ENCODE assay signal across 11 mouse cellular contexts in the genomic region with DNA sequence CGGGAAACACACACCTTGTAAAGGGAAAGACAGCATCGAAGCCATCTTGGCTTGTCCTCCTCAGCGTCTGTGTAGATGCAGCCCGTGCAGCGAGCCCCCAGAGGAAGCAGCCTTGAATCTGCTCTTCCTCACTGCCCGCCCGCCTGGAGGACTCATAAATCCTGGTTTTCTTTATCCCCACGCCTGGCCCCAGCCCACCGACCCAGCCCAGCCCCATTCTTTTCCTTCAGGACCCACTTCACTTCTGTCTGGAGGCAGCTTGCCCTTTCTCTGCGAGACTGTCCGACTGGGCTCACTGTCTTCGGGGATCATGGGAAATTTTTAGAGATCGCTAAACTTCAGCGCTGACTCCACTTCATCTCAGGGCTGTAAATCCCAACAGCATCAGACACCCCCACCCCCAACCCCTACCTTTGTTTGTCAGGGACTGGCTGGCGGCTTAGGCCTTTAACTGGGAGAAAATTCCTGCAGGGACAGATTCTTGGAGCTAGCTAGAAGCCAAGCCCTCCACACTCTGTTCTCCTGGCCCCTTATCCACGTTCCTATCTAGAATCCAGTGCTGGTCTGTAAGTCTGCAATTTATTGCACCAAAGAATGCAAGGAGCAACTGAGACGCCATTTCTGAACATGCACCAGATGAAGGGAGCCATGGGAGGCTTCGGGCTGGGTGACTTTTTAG. TPM values are rescaled to one million over a fixed set of nuclear protein-coding genes. Genes with fewer than 3 reads are reported as not detected.
DNase-seq lines count a peak whose midpoint lies in the region; ATAC-seq and TF ChIP-seq lines count a peak whose summit lies in the region.
"Had no signal": no experiment of that assay in that cellular context is flagged by ENCODE, and none has a peak within 500 bp of the region (broad histone marks: within the 10 kb centered on the region; RNA-seq: fewer than 3 reads in every experiment).

No protein-coding gene starts in this region.

- WGBS in heart, postnatal 0 days, result 40% methylated on average over 18 of the region's 18 CpGs
- WGBS in heart, adult 2 months, result 53% methylated on average over 18 of the region's 18 CpGs
- WGBS in hindbrain, embryonic 12.5 days, result 21% methylated on average over 18 of the region's 18 CpGs
- 18% methylated on average over 18 of the region's 18 CpGs for WGBS in midbrain, embryonic 16.5 days

- no peak for DNase-seq in heart, postnatal 0 days (ENCODE audit: low spot score)
- no peak for DNase-seq in heart, adult 2 months
- DNase-seq in embryo, embryonic 10.5 days (ENCODE audit: low spot score), result peak; percentile 77
- DNase-seq in frontal cortex, postnatal 36 days (ENCODE audit: low spot score in 2 of 2), result no peak
- DNase-seq in thymus, postnatal 4 days, result no peak
- DNase-seq: cerebellum, adult 2 months; thymus, postnatal 36 days had no signal

- H3K79me2 ChIP-seq in heart, adult 2 months (replicated peaks; ENCODE audit: control insufficient read depth, insufficient read depth, low read length), result no peaks in the 10 kb centered on the region

- intact Hi-C loops in heart, adult 2 months (cut with DNase I), result loop anchor here (5.0 kb wide), 1 partner anchor 54 kb away; no protein-coding TSS in a partner anchor

- no peaks in the 10 kb centered on the region for H3K9me3 ChIP-seq in heart, postnatal 0 days (replicated peaks; ENCODE audit: control insufficient read depth, low read length)
- no peaks in the 10 kb centered on the region for H3K9me3 ChIP-seq in hindbrain, embryonic 12.5 days (replicated peaks)
- H3K9me3 ChIP-seq in midbrain, embryonic 16.5 days (replicated peaks; ENCODE audit: control insufficient read depth, low read length, poor library complexity, severe bottlenecking), result no peaks in the 10 kb centered on the region

- TF ChIP-seq POLR2A in heart, adult 2 months (IDR thresholded peaks at IDR 0.05; ENCODE audit: insufficient read depth, low read depth, low read length), result no peak

- no peak overlapping the region for H3K27ac ChIP-seq in heart, postnatal 0 days (ENCODE audit: low read depth)
- H3K27ac ChIP-seq in heart, adult 2 months, result no peak overlapping the region
- peak overlapping the region; percentile 72 for H3K27ac ChIP-seq in hindbrain, embryonic 12.5 days
- H3K27ac ChIP-seq in midbrain, embryonic 16.5 days (ENCODE audit: low read length), result no peak overlapping the region

- H3K4me3 ChIP-seq in heart, postnatal 0 days (ENCODE audit: low read depth, low read length), result no peak overlapping the region
- no peak overlapping the region for H3K4me3 ChIP-seq in heart, adult 2 months
- H3K4me3 ChIP-seq in hindbrain, embryonic 12.5 days, result no peak overlapping the region
- peak overlapping the region; percentile 20 for H3K4me3 ChIP-seq in midbrain, embryonic 16.5 days (ENCODE audit: low read depth, low read length)

- ATAC-seq in heart, postnatal 0 days (ENCODE audit: insufficient read depth, low read depth), result no peak
- ATAC-seq in hindbrain, embryonic 12.5 days (ENCODE audit: low FRiP score), result peak; percentile 30; the same call in 1 of the 2 replicates
- ATAC-seq in midbrain, embryonic 16.5 days, result no peak
- no peak for ATAC-seq in activated CD4-positive, CD25-positive, alpha-beta regulatory T cell, adult 4 months

- no peaks in the 10 kb centered on the region for H3K27me3 ChIP-seq in heart, postnatal 0 days (ENCODE audit: control insufficient read depth, insufficient read depth, low read length)
- no peaks in the 10 kb centered on the region for H3K27me3 ChIP-seq in heart, adult 2 months (ENCODE audit: control insufficient read depth, insufficient read depth, low read length)
- H3K27me3 ChIP-seq in hindbrain, embryonic 12.5 days, result no peaks in the 10 kb centered on the region
- no peaks in the 10 kb centered on the region for H3K27me3 ChIP-seq in midbrain, embryonic 16.5 days (ENCODE audit: control insufficient read depth, insufficient read depth, low read depth, low read length)

- TF ChIP-seq EP300 in heart, postnatal 0 days (IDR thresholded peaks at IDR 0.05; ENCODE audit: low read depth), result no peak
- TF ChIP-seq EP300 in heart, adult 2 months (IDR thresholded peaks at IDR 0.05; ENCODE audit: insufficient read depth, low read depth, low read length), result no peak

- H3K9ac ChIP-seq in heart, postnatal 0 days (replicated peaks; ENCODE audit: low read depth, low read length), result no peak overlapping the region
- H3K9ac ChIP-seq in heart, adult 2 months (ENCODE audit: low read depth, low read length), result no peak overlapping the region
- H3K9ac ChIP-seq in hindbrain, embryonic 12.5 days, result 0 out of 2 replicates have a peak overlapping the region, but pooled peaks have one; percentile 0
- peak overlapping the region; percentile 40; the same call in 1 of the 2 replicates for H3K9ac ChIP-seq in midbrain, embryonic 16.5 days (ENCODE audit: low read depth, low read length)

- TF ChIP-seq CTCF in heart, postnatal 0 days (IDR thresholded peaks at IDR 0.05; ENCODE audit: low read depth), result no peak
- TF ChIP-seq CTCF in heart, adult 2 months (IDR thresholded peaks at IDR 0.05), result no peak

- H3K36me3 ChIP-seq in heart, postnatal 0 days (replicated peaks; ENCODE audit: control insufficient read depth, insufficient read depth, low read length), result no peaks in the 10 kb centered on the region
- H3K36me3 ChIP-seq in heart, adult 2 months (ENCODE audit: control insufficient read depth, insufficient read depth, low read length), result no peaks in the 10 kb centered on the region
- H3K36me3 ChIP-seq in hindbrain, embryonic 12.5 days, result no peaks in the 10 kb centered on the region
- no peaks in the 10 kb centered on the region for H3K36me3 ChIP-seq in midbrain, embryonic 16.5 days (ENCODE audit: control insufficient read depth, insufficient read depth, low read length)
- H3K36me3 ChIP-seq: G1E had no signal

- peaks cover 3% of the 10 kb centered on the region; the same call in 1 of the 2 replicates for H3K4me1 ChIP-seq in heart, postnatal 0 days (ENCODE audit: control insufficient read depth, insufficient read depth)
- H3K4me1 ChIP-seq in heart, adult 2 months (ENCODE audit: control insufficient read depth, insufficient read depth, low read length), result no peaks in the 10 kb centered on the region
- peaks cover 27% of the 10 kb centered on the region for H3K4me1 ChIP-seq in hindbrain, embryonic 12.5 days
- H3K4me1 ChIP-seq in midbrain, embryonic 16.5 days (ENCODE audit: control insufficient read depth, insufficient read depth, low read length), result peaks cover 21% of the 10 kb centered on the region

- peak overlapping the region; percentile 30; the same call in 1 of the 2 replicates for H3K4me2 ChIP-seq in heart, postnatal 0 days (ENCODE audit: low read depth, low read length)
- peak overlapping the region; percentile 40 for H3K4me2 ChIP-seq in hindbrain, embryonic 12.5 days (replicated peaks)
- H3K4me2 ChIP-seq in midbrain, embryonic 16.5 days (ENCODE audit: low read length), result peak overlapping the region; percentile 51

RNA-seq across cellular contexts. Expression of a gene that starts 57.0 kb away (rescaled TPM):
- total RNA-seq in heart, postnatal 0 days (2014; rRNA removed; ENCODE audit: low replicate concordance), result 12.3 and 12.4 TPM in 2 replicates
- polyA plus RNA-seq in heart, postnatal 0 days (2015; fragmentation: Nextera tagmentation; extraction: Ambion mirVana), result 5.8 and 6.0 TPM in 2 replicates
- total RNA-seq in heart, adult 2 months (2021), result 1 to 10 TPM; 8.1 to 9.8 TPM
- 7.1 and 9.6 TPM in 2 replicates for polyA plus RNA-seq in heart, adult 2 months (2012; rRNA removed)
- polyA plus RNA-seq in hindbrain, embryonic 12.5 days (2016; fragmentation: Nextera tagmentation; extraction: Ambion mirVana), result 14.5 and 16.9 TPM in 2 replicates
- 7.4 and 8.2 TPM in 2 replicates for polyA plus RNA-seq in midbrain, embryonic 16.5 days (2015; fragmentation: Nextera tagmentation; extraction: Ambion mirVana)
- polyA plus RNA-seq in activated CD4-positive, CD25-positive, alpha-beta regulatory T cell, adult 4 months (2017; shearing (Covaris generic)), result 1 to 10 TPM; 3.5 to 7.0 TPM

Comparison
In these comparisons a context has a peak if more than half of its experiments do, and no peak if none do; other contexts are left out.
1. H3K9ac ChIP-seq: peak in hindbrain, embryonic 12.5 days (single experiment) and midbrain, embryonic 16.5 days (single experiment); none in heart, postnatal 0 days (single experiment) and heart, adult 2 months (single experiment).
2. Peak in every context shown above with its lines, with median percentiles within 50 percentile points of each other: H3K4me2 ChIP-seq.